Mouse (Mus musculus) C2C12 (cell line): ENCODE results near the gene Myh10.

Source experiments
- CEBPB ChIP-seq: IDR thresholded peaks from one replicate; pipeline ENCODE4 v1.6.1; 2011; ENCODE audit warnings: low read depth, mild to moderate bottlenecking, control low read depth, moderate library complexity
- CTCF ChIP-seq: IDR thresholded peaks from one replicate; pipeline ENCODE4 v1.5.1; 2011; ENCODE audit not compliant: control insufficient read depth, insufficient read depth, insufficient read length
- FOSL1 ChIP-seq: IDR thresholded peaks from one replicate; pipeline ENCODE4 v1.8.0; 2011; ENCODE audit warnings: mild to moderate bottlenecking, low read length; ENCODE audit not compliant: poor library complexity, insufficient read depth, severe bottlenecking
- MAX ChIP-seq: IDR thresholded peaks from one replicate; pipeline ENCODE4 v1.6.1; 2011; ENCODE audit warnings: mild to moderate bottlenecking, control low read depth
- MYOD1 ChIP-seq: IDR thresholded peaks from one replicate; pipeline ENCODE4 v1.6.1; 2011; ENCODE audit warnings: low read depth; ENCODE audit not compliant: control insufficient read depth, insufficient read length
- MYOG ChIP-seq: IDR thresholded peaks from one replicate; pipeline ENCODE4 v1.6.1; 2011; ENCODE audit not compliant: control insufficient read depth, insufficient read length; ENCODE audit errors: extremely low read depth
- USF1 ChIP-seq: IDR thresholded peaks from one replicate; pipeline ENCODE4 v1.6.1; 2011; ENCODE audit warnings: low read depth, mild to moderate bottlenecking, control low read depth, moderate library complexity

DNA sequence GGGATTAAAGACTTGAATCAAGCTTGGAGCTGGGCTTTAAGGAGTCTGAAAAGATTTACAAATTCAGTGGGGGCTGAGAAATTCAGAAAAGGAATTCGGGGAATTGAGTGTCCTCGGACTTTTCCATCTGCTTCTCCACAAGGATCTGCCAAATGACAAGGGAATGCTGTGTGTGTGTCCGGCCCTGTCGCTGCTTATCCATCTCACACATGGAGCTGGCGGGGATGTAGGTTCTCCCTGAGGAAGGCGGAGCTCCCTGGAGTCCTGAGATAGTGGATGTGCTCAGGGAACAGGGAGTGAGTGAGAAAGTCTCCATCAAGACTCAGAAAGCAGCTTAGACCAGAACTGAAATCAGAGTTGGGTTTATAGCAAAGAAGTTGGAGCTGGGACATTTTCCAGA, 46.6 kb upstream of the Myh10 start:
- TF ChIP-seq CTCF (no peak), USF1 (no peak), CEBPB (no peak), MAX (no peak), MYOG (no peak), MYOD1 (no peak), FOSL1 (no peak)
